Mouse (Mus musculus): Measurements from ENCODE around the gene Gm4871. TPM values are rescaled to one million over a fixed set of nuclear protein-coding genes. Genes with fewer than 3 reads are reported as not detected.
"Not testable (repeated sequence)": the region's sequence is repeated elsewhere in the genome, so short reads cannot be mapped to it uniquely, and the experiment has no call there.

The Gm4871 gene
- not detected in 2 replicates for polyA plus RNA-seq (2014; fragmentation: Nextera tagmentation; extraction: Ambion mirVana)

DNA sequence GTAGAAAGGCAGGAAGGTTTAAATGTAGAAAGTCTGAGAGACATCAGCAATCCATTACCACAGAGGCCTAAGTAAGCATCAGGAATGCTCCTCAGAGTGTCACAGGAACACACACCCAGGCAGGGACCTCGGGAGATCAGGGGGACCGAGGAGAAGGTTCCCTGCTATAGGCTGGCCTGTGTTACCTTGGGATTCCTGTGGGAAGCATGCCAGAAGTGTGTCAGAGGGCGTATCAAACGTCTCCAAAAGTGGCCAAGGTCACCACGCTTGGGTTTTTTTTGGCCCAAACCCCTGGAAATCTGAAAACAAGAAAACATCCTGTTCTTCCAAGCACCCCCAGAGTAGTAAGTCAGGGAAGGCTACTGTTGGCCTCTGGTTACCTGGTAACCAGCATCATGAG lies at the start of gene Gm4871:
Gm4871 (minus strand) TSS at position 364 of the 400 bp plus-strand sequence.
- H3K36me3 ChIP-seq (ENCODE audit: control insufficient read depth, insufficient read depth, low read length); ATAC-seq (replicated peaks; ENCODE audit: low FRiP score); H3K9ac ChIP-seq (ENCODE audit: low read depth, low read length); H3K4me3 ChIP-seq (ENCODE audit: low read depth, low read length); H3K4me2 ChIP-seq; DNase-seq (ENCODE audit: low spot score); H3K27me3 ChIP-seq (replicated peaks; ENCODE audit: control insufficient read depth, insufficient read depth, low read length); H3K27ac ChIP-seq (ENCODE audit: low read depth, low read length); H3K9me3 ChIP-seq (ENCODE audit: control insufficient read depth, low read length); H3K4me1 ChIP-seq (replicated peaks; ENCODE audit: control insufficient read depth, insufficient read depth, low read length): not testable (repeated sequence)
- 72% methylated on average over 5 of the region's 5 CpGs for WGBS

- Histone ChIP-seq H3K27me3 (replicated peaks; ENCODE audit: control insufficient read depth, insufficient read depth, low read length) (no peaks in the 10 kb centered on the region; the same call in 1 of the 2 replicates), H3K4me2 (no peak overlapping the region), H3K9ac (ENCODE audit: low read depth, low read length) (no peak overlapping the region), H3K4me3 (ENCODE audit: low read depth, low read length) (no peak overlapping the region), H3K9me3 (ENCODE audit: control insufficient read depth, low read length) (no peaks in the 10 kb centered on the region), H3K36me3 (ENCODE audit: control insufficient read depth, insufficient read depth, low read length) (no peaks in the 10 kb centered on the region), H3K4me1 (replicated peaks; ENCODE audit: control insufficient read depth, insufficient read depth, low read length) (peaks cover 7% of the 10 kb centered on the region), H3K27ac (ENCODE audit: low read depth, low read length) (no peak overlapping the region)
- DNase-seq (ENCODE audit: low spot score) (no peak), ATAC-seq (replicated peaks; ENCODE audit: low FRiP score) (no peak)
- WGBS = 83% methylated on average over 10 of the region's 10 CpGs
Observed at GRCm38 (mm10) chr5:145081866-145082613, 49.5 kb upstream of the Gm4871 start.

DNA sequence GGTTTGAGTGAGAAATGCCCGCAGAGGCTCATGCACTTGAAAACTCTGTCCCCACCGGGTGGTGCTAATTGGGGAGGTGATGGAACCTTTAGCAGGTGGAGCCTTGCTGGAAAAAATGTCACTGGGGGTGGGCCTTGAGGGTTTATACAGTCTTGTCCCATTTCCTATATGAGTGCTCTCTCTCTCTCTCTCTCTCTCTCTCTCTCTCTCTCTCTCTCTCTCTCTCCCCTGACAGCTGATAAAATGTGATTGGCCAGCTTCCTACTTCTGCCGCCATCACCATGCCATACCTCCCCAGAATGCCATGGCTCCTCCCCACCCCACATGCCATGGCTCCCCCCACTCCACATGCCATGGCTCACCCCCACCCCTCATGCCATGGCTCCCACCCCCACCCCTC lies 42.5 kb upstream of the Gm4871 start:
- 33% methylated on average over 3 of the region's 3 CpGs for WGBS
- Histone ChIP-seq H3K27ac (ENCODE audit: low read depth, low read length) (no peak overlapping the region), H3K9me3 (ENCODE audit: control insufficient read depth, low read length) (no peaks in the 10 kb centered on the region), H3K4me1 (replicated peaks; ENCODE audit: control insufficient read depth, insufficient read depth, low read length) (no peaks in the 10 kb centered on the region), H3K4me3 (ENCODE audit: low read depth, low read length) (no peak overlapping the region), H3K9ac (ENCODE audit: low read depth, low read length) (no peak overlapping the region), H3K4me2 (no peak overlapping the region), H3K27me3 (replicated peaks; ENCODE audit: control insufficient read depth, insufficient read depth, low read length) (0 out of 2 replicates have a peak, but pooled peaks cover 3% of the 10 kb centered on the region), H3K36me3 (ENCODE audit: control insufficient read depth, insufficient read depth, low read length) (no peaks in the 10 kb centered on the region)
- no peak for ATAC-seq (replicated peaks; ENCODE audit: low FRiP score)
- no peak for DNase-seq (ENCODE audit: low spot score)

- no peak overlapping the region for H3K27ac ChIP-seq (ENCODE audit: low read depth, low read length)
- DNase-seq (ENCODE audit: low spot score) = no peak
- 0 out of 2 replicates have a peak, but pooled peaks cover 3% of the 10 kb centered on the region for H3K27me3 ChIP-seq (replicated peaks; ENCODE audit: control insufficient read depth, insufficient read depth, low read length)
- no peak overlapping the region for H3K4me2 ChIP-seq
- no peaks in the 10 kb centered on the region for H3K9me3 ChIP-seq (ENCODE audit: control insufficient read depth, low read length)
- H3K4me1 ChIP-seq (replicated peaks; ENCODE audit: control insufficient read depth, insufficient read depth, low read length) = no peaks in the 10 kb centered on the region
- no peak overlapping the region for H3K4me3 ChIP-seq (ENCODE audit: low read depth, low read length)
- no peak for ATAC-seq (replicated peaks; ENCODE audit: low FRiP score)
- 46% methylated on average over 6 of the region's 6 CpGs for WGBS
- no peak overlapping the region for H3K9ac ChIP-seq (ENCODE audit: low read depth, low read length)
- H3K36me3 ChIP-seq (ENCODE audit: control insufficient read depth, insufficient read depth, low read length) = no peaks in the 10 kb centered on the region
Observed at GRCm38 (mm10) chr5:145071342-145071741, 38.8 kb upstream of the Gm4871 start.

GRCm38 (mm10) chr5:145069707-145070106 lies 37.2 kb upstream of the Gm4871 start:
- no peaks in the 10 kb centered on the region for H3K36me3 ChIP-seq (ENCODE audit: control insufficient read depth, insufficient read depth, low read length)
- H3K9me3 ChIP-seq (ENCODE audit: control insufficient read depth, low read length) = no peaks in the 10 kb centered on the region
- DNase-seq (ENCODE audit: low spot score) (peak; percentile 49), ATAC-seq (replicated peaks; ENCODE audit: low FRiP score) (0 out of 2 replicates have a peak, but pooled peaks have one; percentile 45)
- H3K4me2 ChIP-seq = no peak overlapping the region
- no peak overlapping the region for H3K27ac ChIP-seq (ENCODE audit: low read depth, low read length)
- H3K4me3 ChIP-seq (ENCODE audit: low read depth, low read length) = no peak overlapping the region
- 0% methylated on average over 5 of the region's 5 CpGs for WGBS
- no peak overlapping the region for H3K9ac ChIP-seq (ENCODE audit: low read depth, low read length)
- 0 out of 2 replicates have a peak, but pooled peaks cover 3% of the 10 kb centered on the region for H3K27me3 ChIP-seq (replicated peaks; ENCODE audit: control insufficient read depth, insufficient read depth, low read length)
- no peaks in the 10 kb centered on the region for H3K4me1 ChIP-seq (replicated peaks; ENCODE audit: control insufficient read depth, insufficient read depth, low read length)

GRCm38 (mm10) chr5:145068863-145069262 lies 36.3 kb upstream of the Gm4871 start:
- DNase-seq (ENCODE audit: low spot score) (no peak), ATAC-seq (replicated peaks; ENCODE audit: low FRiP score) (no peak)
- H3K9me3 ChIP-seq (ENCODE audit: control insufficient read depth, low read length) = no peaks in the 10 kb centered on the region
- H3K4me1 ChIP-seq (replicated peaks; ENCODE audit: control insufficient read depth, insufficient read depth, low read length) = no peaks in the 10 kb centered on the region
- H3K36me3 ChIP-seq (ENCODE audit: control insufficient read depth, insufficient read depth, low read length) = no peaks in the 10 kb centered on the region
- H3K4me3 ChIP-seq (ENCODE audit: low read depth, low read length) = no peak overlapping the region
- H3K4me2 ChIP-seq = no peak overlapping the region
- 63% methylated on average over 3 of the region's 3 CpGs for WGBS
- 0 out of 2 replicates have a peak, but pooled peaks cover 3% of the 10 kb centered on the region for H3K27me3 ChIP-seq (replicated peaks; ENCODE audit: control insufficient read depth, insufficient read depth, low read length)
- H3K27ac ChIP-seq (ENCODE audit: low read depth, low read length) = no peak overlapping the region
- no peak overlapping the region for H3K9ac ChIP-seq (ENCODE audit: low read depth, low read length)

GRCm38 (mm10) chr5:145064765-145065340 lies 32.3 kb upstream of the Gm4871 start:
- Histone ChIP-seq H3K9me3 (ENCODE audit: control insufficient read depth, low read length) (no peaks in the 10 kb centered on the region), H3K36me3 (ENCODE audit: control insufficient read depth, insufficient read depth, low read length) (no peaks in the 10 kb centered on the region), H3K9ac (ENCODE audit: low read depth, low read length) (no peak overlapping the region), H3K27ac (ENCODE audit: low read depth, low read length) (no peak overlapping the region), H3K4me2 (no peak overlapping the region), H3K27me3 (replicated peaks; ENCODE audit: control insufficient read depth, insufficient read depth, low read length) (no peaks in the 10 kb centered on the region), H3K4me3 (ENCODE audit: low read depth, low read length) (no peak overlapping the region), H3K4me1 (replicated peaks; ENCODE audit: control insufficient read depth, insufficient read depth, low read length) (no peaks in the 10 kb centered on the region)
- DNase-seq (ENCODE audit: low spot score) = no peak
- WGBS = 84% methylated on average over 1 of the region's 1 CpGs
- no peak for ATAC-seq (replicated peaks; ENCODE audit: low FRiP score)

- H3K9ac ChIP-seq (ENCODE audit: low read depth, low read length) = no peak overlapping the region
- 74% methylated on average over 2 of the region's 2 CpGs for WGBS
- no peak overlapping the region for H3K4me2 ChIP-seq
- DNase-seq (ENCODE audit: low spot score) (no peak), ATAC-seq (replicated peaks; ENCODE audit: low FRiP score) (no peak)
- H3K36me3 ChIP-seq (ENCODE audit: control insufficient read depth, insufficient read depth, low read length) = no peaks in the 10 kb centered on the region
- H3K27me3 ChIP-seq (replicated peaks; ENCODE audit: control insufficient read depth, insufficient read depth, low read length) = no peaks in the 10 kb centered on the region
- H3K27ac ChIP-seq (ENCODE audit: low read depth, low read length) = no peak overlapping the region
- H3K4me1 ChIP-seq (replicated peaks; ENCODE audit: control insufficient read depth, insufficient read depth, low read length) = no peaks in the 10 kb centered on the region
- no peak overlapping the region for H3K4me3 ChIP-seq (ENCODE audit: low read depth, low read length)
- no peaks in the 10 kb centered on the region for H3K9me3 ChIP-seq (ENCODE audit: control insufficient read depth, low read length)
Observed at GRCm38 (mm10) chr5:145059524-145059923, 27.0 kb upstream of the Gm4871 start.

- Histone ChIP-seq H3K4me3 (ENCODE audit: low read depth, low read length) (no peak overlapping the region), H3K27ac (ENCODE audit: low read depth, low read length) (no peak overlapping the region), H3K9ac (ENCODE audit: low read depth, low read length) (no peak overlapping the region), H3K4me1 (replicated peaks; ENCODE audit: control insufficient read depth, insufficient read depth, low read length) (no peaks in the 10 kb centered on the region), H3K36me3 (ENCODE audit: control insufficient read depth, insufficient read depth, low read length) (no peaks in the 10 kb centered on the region), H3K9me3 (ENCODE audit: control insufficient read depth, low read length) (no peaks in the 10 kb centered on the region), H3K4me2 (no peak overlapping the region), H3K27me3 (replicated peaks; ENCODE audit: control insufficient read depth, insufficient read depth, low read length) (no peaks in the 10 kb centered on the region)
- DNase-seq (ENCODE audit: low spot score) (no peak), ATAC-seq (replicated peaks; ENCODE audit: low FRiP score) (no peak)
- 89% methylated on average over 7 of the region's 7 CpGs for WGBS
Observed at GRCm38 (mm10) chr5:145058722-145059121, 26.2 kb upstream of the Gm4871 start.

All from liver, embryonic 11.5 days (tissue).